Mouse (Mus musculus) thymus, adult 2 months (tissue): ENCODE results near the gene Pcsk5. TPM values are rescaled to one million over a fixed set of nuclear protein-coding genes. Genes with fewer than 3 reads are reported as not detected.

Source experiments
- DNase-seq: peaks from one replicate; pipeline ENCODE4 v3.0.0; 2021
- H3K27ac ChIP-seq: fragments of 200-500 bp; 2 replicates; pipeline ENCODE4 v1.5.1; 2012; ENCODE audit warnings: low read length, control low read depth; ENCODE audit not compliant: control insufficient read depth, insufficient read depth
- H3K27me3 ChIP-seq: fragments of 200-500 bp; 2 replicates; pipeline ENCODE4 v1.6.1; 2012; ENCODE audit warnings: mild to moderate bottlenecking, low read length, moderate library complexity, mixed read lengths; ENCODE audit not compliant: control insufficient read depth, insufficient read depth
- H3K36me3 ChIP-seq: fragments of 200-500 bp; 2 replicates; pipeline ENCODE4 v1.6.1; 2012; ENCODE audit warnings: mild to moderate bottlenecking, low read length, moderate library complexity; ENCODE audit not compliant: control insufficient read depth, insufficient read depth
- H3K4me1 ChIP-seq: fragments of 200-500 bp; replicated peaks from 2 replicates; pipeline ENCODE4 v1.6.1; 2012; ENCODE audit warnings: low read length; ENCODE audit not compliant: control insufficient read depth, insufficient read depth
- H3K4me3 ChIP-seq: fragments of 200-500 bp; 2 replicates; pipeline ENCODE4 v1.5.1; 2012; ENCODE audit warnings: mild to moderate bottlenecking, low read length, control low read depth, moderate library complexity; ENCODE audit not compliant: control insufficient read depth, insufficient read depth
- CTCF ChIP-seq: fragments of 200-500 bp; IDR thresholded peaks from 2 replicates; pipeline ENCODE4 v1.5.1; 2012; ENCODE audit warnings: mild to moderate bottlenecking, control low read depth, low read length, moderate library complexity, borderline replicate concordance; ENCODE audit not compliant: control insufficient read depth, poor library complexity, insufficient read depth; ENCODE audit errors: extremely low read depth
- POLR2A ChIP-seq: fragments of 200-500 bp; IDR thresholded peaks from 2 replicates; pipeline ENCODE4 v1.6.1; 2012; ENCODE audit warnings: mild to moderate bottlenecking, low read length, control low read depth, moderate library complexity; ENCODE audit not compliant: control insufficient read depth, poor library complexity, insufficient read depth; ENCODE audit errors: extremely low read depth
- WGBS: fragments of 180-500 bp; shearing (Covaris S2); methylation state at CpG from one replicate; pipeline ENCODE4 v1.1.7; 2018; 5-methylcytosine and 5-hydroxymethylcytosine counted together
- polyA plus RNA-seq: library from polyadenylated mRNA; depleted of rRNA; stranded (reverse); fragments of >200 nt; gene quantifications from 2 replicates; pipeline ENCODE4 v1.2.3, GENCODE M21; 2012

The Pcsk5 gene
- polyA plus RNA-seq, 1 experiment = 0.58 TPM

- H3K27me3 ChIP-seq = no peaks in the 10 kb centered on the region
- no peak overlapping the region for H3K4me3 ChIP-seq
- H3K4me1 ChIP-seq = no peaks in the 10 kb centered on the region
- H3K27ac ChIP-seq = no peak overlapping the region
- no peak for TF ChIP-seq POLR2A
- no peak for TF ChIP-seq CTCF
- no peaks in the 10 kb centered on the region for H3K36me3 ChIP-seq
- no peak for DNase-seq
- 86% methylated on average over 3 of the region's 3 CpGs for WGBS
Observed at GRCm38 (mm10) chr19:17603322-17603721, 234.1 kb downstream of the Pcsk5 start.

DNA sequence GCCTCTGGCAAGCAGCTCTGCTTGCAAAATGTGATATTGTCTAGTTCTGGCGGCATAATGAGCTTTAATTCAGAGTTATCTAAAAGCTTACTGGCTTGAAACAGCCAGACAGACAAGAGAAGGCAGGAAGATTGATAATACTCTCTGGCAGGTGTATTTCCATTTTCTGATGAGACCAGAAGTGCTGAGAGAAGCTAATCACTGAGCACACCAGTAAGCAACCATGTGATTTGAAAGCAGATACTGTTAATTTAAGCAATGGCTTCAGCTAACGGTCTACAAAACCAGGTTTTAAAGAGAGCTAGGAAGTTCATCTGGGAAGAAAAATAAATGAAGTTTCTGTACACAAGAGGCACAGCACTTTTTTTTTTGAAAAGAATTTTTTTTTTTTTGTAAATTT is 237.1 kb downstream of the Pcsk5 start:
- TF ChIP-seq POLR2A (no peak), CTCF (no peak)
- no peak for DNase-seq
- H3K27ac ChIP-seq = no peak overlapping the region
- no peaks in the 10 kb centered on the region for H3K4me1 ChIP-seq
- WGBS = 93% methylated on average over 2 of the region's 2 CpGs
- no peaks in the 10 kb centered on the region for H3K36me3 ChIP-seq
- no peaks in the 10 kb centered on the region for H3K27me3 ChIP-seq
- H3K4me3 ChIP-seq = no peak overlapping the region

DNA sequence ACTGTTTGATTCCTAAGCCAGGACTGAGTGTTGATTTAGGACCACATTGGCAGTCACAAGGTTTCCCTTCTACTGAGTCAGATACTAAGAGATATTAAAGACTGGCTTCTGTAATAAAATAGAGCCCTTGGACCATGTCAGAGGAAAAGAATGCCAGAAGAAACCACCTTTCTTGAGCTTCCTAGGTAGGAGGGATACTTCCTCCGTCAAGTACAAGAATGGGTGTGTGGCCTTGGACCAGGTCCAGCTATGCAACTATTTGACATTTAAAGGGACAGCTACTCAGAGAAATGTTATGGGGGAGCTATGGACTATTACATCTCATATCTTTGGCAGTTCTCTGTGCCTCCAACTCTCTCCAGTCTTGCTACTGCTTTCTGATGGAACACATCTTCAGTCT is 244.6 kb downstream of the Pcsk5 start:
- DNase-seq = no peak
- no peak for TF ChIP-seq CTCF
- TF ChIP-seq POLR2A = no peak
- Histone ChIP-seq H3K27me3 (no peaks in the 10 kb centered on the region), H3K36me3 (no peaks in the 10 kb centered on the region), H3K4me3 (no peak overlapping the region), H3K4me1 (no peaks in the 10 kb centered on the region), H3K27ac (no peak overlapping the region)
- 23% methylated on average over 1 of the region's 1 CpGs for WGBS

DNA sequence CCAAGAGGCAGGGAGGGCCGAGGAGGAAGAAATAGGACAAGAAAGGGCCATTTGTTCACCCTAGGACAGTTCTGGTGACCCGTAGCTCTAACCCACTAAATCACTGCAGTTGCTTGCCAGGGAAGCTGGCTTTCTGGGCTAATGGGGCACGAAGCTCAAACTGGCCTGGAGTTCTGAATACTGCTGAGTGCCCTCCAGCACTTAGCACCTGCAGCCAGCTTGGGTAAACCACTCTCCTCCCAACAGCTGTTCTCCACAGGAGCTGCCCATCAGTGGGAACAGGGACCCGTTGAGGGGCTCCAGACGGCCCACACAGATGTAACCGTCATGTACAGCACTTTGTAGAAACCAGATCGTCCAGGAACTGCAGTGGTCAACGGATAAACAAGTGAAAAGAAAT is 246.1 kb downstream of the Pcsk5 start:
- 85% methylated on average over 8 of the region's 8 CpGs for WGBS
- no peak overlapping the region for H3K27ac ChIP-seq
- DNase-seq = no peak

DNA sequence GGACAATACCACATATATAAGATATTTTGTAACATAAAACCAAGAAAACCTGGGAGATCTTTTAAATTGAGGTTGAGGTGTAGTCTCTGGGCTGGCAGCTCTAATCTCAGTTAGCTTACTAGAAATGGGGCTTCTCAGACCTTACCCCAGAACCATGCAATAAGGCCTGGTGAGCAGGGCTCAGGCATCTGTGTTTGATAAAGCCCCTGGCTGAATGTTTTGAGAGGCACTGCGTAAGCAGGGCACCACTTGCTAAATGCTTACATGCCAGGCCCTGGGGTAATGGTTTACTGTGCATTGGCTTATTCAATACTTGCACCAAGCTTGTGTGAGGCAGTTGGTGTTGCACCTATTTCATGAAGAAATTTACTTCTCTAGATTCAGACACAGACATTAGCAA is 247.1 kb downstream of the Pcsk5 start:
- WGBS = 100% methylated on average over 1 of the region's 1 CpGs
- Histone ChIP-seq H3K4me3 (no peak overlapping the region), H3K4me1 (no peaks in the 10 kb centered on the region), H3K27me3 (no peaks in the 10 kb centered on the region), H3K36me3 (no peaks in the 10 kb centered on the region), H3K27ac (no peak overlapping the region)
- TF ChIP-seq CTCF (no peak), POLR2A (no peak)
- DNase-seq = no peak

More for the DNA sequence above, 246.1 kb downstream of the Pcsk5 start:
- TF ChIP-seq CTCF (no peak), POLR2A (no peak)
- Histone ChIP-seq H3K4me3 (no peak overlapping the region), H3K27me3 (no peaks in the 10 kb centered on the region), H3K4me1 (no peaks in the 10 kb centered on the region), H3K36me3 (no peaks in the 10 kb centered on the region)

- H3K27ac ChIP-seq = no peak overlapping the region
- H3K27me3 ChIP-seq = no peaks in the 10 kb centered on the region
- TF ChIP-seq POLR2A = no peak
- no peak for TF ChIP-seq CTCF
- H3K36me3 ChIP-seq = no peaks in the 10 kb centered on the region
- WGBS = 94% methylated on average over 4 of the region's 4 CpGs
- no peaks in the 10 kb centered on the region for H3K4me1 ChIP-seq
- no peak for DNase-seq
- H3K4me3 ChIP-seq = no peak overlapping the region
Observed at GRCm38 (mm10) chr19:17577412-17577811, 260.0 kb downstream of the Pcsk5 start.

DNA sequence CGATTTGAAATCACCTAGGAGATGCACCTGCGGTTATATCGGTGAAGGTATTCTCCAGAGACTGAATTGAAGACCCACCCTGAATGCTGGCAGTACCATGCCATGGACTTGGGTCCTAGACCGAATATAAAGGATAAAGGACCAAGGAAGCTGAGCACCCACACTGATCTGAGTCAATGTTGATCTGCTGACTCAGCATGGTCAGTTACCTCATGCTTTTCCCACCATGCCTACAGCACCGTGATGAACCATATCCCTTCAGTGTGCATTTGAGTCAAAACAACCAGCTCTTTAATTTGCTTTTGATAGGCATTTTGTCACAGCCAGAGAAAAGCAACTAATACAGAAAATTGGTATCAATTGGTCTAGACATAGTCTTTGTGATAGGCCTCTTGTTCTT is 262.9 kb downstream of the Pcsk5 start:
- DNase-seq = no peak
- no peaks in the 10 kb centered on the region for H3K36me3 ChIP-seq
- WGBS = 95% methylated on average over 5 of the region's 5 CpGs
- H3K27me3 ChIP-seq = no peaks in the 10 kb centered on the region
- no peak overlapping the region for H3K4me3 ChIP-seq
- TF ChIP-seq POLR2A = no peak
- no peak for TF ChIP-seq CTCF
- no peaks in the 10 kb centered on the region for H3K4me1 ChIP-seq
- no peak overlapping the region for H3K27ac ChIP-seq
